Mouse (Mus musculus): ENCODE measurements at regions not wholly inside any gene's neighbourhood (a gene's known extent, or its start where the extent isn't known, plus 50 kb on each side); places are given as distances from the start of the nearest gene placed in this dataset.

DNA sequence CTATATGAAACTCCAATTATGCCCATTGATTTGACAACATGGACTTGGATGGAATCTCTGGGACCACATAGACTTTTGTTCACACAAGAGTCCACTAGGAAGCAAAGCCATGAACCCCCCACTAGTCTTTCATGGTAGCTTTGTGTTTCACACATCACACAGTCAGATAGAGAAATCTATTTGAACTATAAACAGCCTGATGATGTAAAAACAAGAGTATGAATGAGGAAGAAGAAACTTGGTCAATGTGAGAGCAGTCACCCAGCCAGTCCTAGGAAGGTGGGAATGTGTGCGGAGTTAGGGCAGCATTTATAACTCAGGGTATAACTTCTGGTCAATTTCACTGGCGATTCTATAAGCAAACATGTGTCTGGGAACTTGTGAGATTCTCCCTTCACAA, 404.2 kb upstream of the Intu start:
- 79% methylated on average over 2 of the region's 2 CpGs for WGBS
- no peak for DNase-seq (ENCODE audit: low read depth in 1 of 2, low spot score in 2 of 2)
- TF ChIP-seq CTCF (IDR thresholded peaks at IDR 0.05; ENCODE audit: extremely low read depth, insufficient read depth, insufficient read length, insufficient replicate concordance), result no peak
- no peak for TF ChIP-seq POLR2A (IDR thresholded peaks at IDR 0.05; ENCODE audit: low read depth, low read length)

DNA sequence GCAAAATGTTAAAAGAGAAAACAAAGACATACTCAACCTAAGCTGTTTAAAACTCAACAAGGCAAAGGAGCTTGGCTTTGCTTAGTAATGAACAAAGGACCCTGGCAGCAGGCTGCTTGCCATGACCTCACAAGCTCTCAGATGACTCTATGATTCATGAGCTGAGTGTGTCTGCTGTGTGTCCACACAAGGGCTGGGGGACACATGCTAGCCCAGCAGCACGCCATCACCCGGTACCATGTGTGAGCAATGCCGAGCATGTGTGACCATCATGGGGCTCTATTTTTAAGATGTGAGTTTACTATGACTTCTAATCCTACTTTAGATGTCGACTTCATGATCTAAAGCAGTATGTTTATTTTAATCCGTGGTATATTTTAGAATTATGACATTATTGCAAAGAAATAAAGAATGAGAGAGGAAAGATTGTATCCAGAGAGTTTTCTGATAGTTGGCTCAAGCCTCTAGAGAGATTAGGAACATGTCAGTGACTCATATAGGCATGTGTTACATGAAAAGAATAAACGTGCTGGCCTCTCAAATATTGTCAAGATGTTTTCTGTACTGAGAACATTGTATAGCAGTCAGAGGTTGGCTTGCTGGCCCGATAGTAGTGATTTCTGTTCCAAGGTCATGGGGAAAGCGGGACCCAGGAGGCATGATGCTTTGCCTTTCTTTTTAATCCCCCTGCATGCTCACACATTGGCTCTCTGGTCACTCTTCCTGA, 400.1 kb upstream of the Intu start:
- no peak for TF ChIP-seq CTCF (IDR thresholded peaks at IDR 0.05; ENCODE audit: extremely low read depth, insufficient read depth, insufficient read length, insufficient replicate concordance)
- TF ChIP-seq POLR2A (IDR thresholded peaks at IDR 0.05; ENCODE audit: low read depth, low read length), result no peak
- no peaks in the 10 kb centered on the region for H3K36me3 ChIP-seq (ENCODE audit: control insufficient read depth, insufficient read depth, low read length)
- WGBS, result 81% methylated on average over 8 of the region's 8 CpGs
- H3K27me3 ChIP-seq (ENCODE audit: control insufficient read depth, insufficient read depth, low read length), result no peaks in the 10 kb centered on the region
- no peak for DNase-seq (ENCODE audit: low read depth in 1 of 2, low spot score in 2 of 2)
- no peaks in the 10 kb centered on the region for H3K4me1 ChIP-seq (ENCODE audit: control insufficient read depth, insufficient read depth, insufficient read length)
- no peak overlapping the region for H3K4me3 ChIP-seq (ENCODE audit: extremely low read depth, insufficient read depth, insufficient read length)
- H3K27ac ChIP-seq (ENCODE audit: insufficient read depth, low read length), result no peak overlapping the region

More for the DNA sequence above, 404.2 kb upstream of the Intu start:
- no peak overlapping the region for H3K27ac ChIP-seq (ENCODE audit: insufficient read depth, low read length)
- H3K4me3 ChIP-seq (ENCODE audit: extremely low read depth, insufficient read depth, insufficient read length), result no peak overlapping the region
- no peaks in the 10 kb centered on the region for H3K36me3 ChIP-seq (ENCODE audit: control insufficient read depth, insufficient read depth, low read length)
- no peaks in the 10 kb centered on the region for H3K4me1 ChIP-seq (ENCODE audit: control insufficient read depth, insufficient read depth, insufficient read length)
- H3K27me3 ChIP-seq (ENCODE audit: control insufficient read depth, insufficient read depth, low read length), result no peaks in the 10 kb centered on the region

DNA sequence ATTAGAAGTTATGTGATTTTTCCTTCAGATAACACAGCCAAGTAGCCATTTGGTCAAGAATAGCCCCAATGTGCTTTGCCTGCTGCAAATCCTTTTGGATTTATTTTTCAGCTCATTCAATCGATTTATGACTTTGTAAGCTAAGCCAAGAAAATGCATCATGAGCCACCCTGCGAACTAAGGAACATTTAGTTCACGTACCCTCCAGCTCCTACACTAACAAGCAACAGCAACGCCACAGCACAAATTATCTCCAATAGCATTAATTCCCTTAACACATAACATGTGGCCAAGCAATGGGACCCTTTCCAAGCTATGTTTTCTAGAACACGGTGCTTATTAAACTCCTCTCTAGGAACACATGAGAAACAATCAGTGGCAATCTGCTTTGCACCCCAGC, 392.4 kb upstream of the Intu start:
- no peak overlapping the region for H3K4me3 ChIP-seq (ENCODE audit: extremely low read depth, insufficient read depth, insufficient read length)
- DNase-seq (ENCODE audit: low read depth in 1 of 2, low spot score in 2 of 2), result no peak
- 85% methylated on average over 5 of the region's 5 CpGs for WGBS
- no peaks in the 10 kb centered on the region for H3K36me3 ChIP-seq (ENCODE audit: control insufficient read depth, insufficient read depth, low read length)
- H3K27me3 ChIP-seq (ENCODE audit: control insufficient read depth, insufficient read depth, low read length), result no peaks in the 10 kb centered on the region
- no peaks in the 10 kb centered on the region for H3K4me1 ChIP-seq (ENCODE audit: control insufficient read depth, insufficient read depth, insufficient read length)
- no peak overlapping the region for H3K27ac ChIP-seq (ENCODE audit: insufficient read depth, low read length)
- no peak for TF ChIP-seq POLR2A (IDR thresholded peaks at IDR 0.05; ENCODE audit: low read depth, low read length)
- no peak for TF ChIP-seq CTCF (IDR thresholded peaks at IDR 0.05; ENCODE audit: extremely low read depth, insufficient read depth, insufficient read length, insufficient replicate concordance)

DNA sequence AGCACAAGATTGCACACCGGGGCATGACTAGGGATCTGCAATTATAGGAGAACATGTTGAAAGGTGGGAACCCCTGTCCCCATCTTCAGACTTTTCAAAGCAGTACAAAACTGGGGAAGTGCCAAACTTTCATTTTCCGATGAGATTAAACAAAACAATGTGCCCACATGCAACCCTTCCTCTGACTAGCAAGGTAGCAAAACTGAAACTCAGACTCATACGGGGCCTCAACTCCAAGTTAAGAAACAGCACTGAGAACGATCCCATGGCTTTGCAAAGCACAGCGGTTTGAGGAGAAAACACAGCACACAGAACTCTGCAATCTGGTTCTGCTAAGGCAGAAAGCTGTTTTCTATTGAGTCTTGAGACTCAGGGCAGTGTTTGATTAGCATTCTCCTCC, 388.9 kb upstream of the Intu start:
- Histone ChIP-seq H3K27ac (ENCODE audit: insufficient read depth, low read length) (no peak overlapping the region), H3K4me3 (ENCODE audit: extremely low read depth, insufficient read depth, insufficient read length) (no peak overlapping the region), H3K4me1 (ENCODE audit: control insufficient read depth, insufficient read depth, insufficient read length) (no peaks in the 10 kb centered on the region), H3K27me3 (ENCODE audit: control insufficient read depth, insufficient read depth, low read length) (no peaks in the 10 kb centered on the region), H3K36me3 (ENCODE audit: control insufficient read depth, insufficient read depth, low read length) (no peaks in the 10 kb centered on the region)
- no peak for DNase-seq (ENCODE audit: low read depth in 1 of 2, low spot score in 2 of 2)
- WGBS, result 78% methylated on average over 5 of the region's 5 CpGs
- TF ChIP-seq CTCF (IDR thresholded peaks at IDR 0.05; ENCODE audit: extremely low read depth, insufficient read depth, insufficient read length, insufficient replicate concordance) (no peak), POLR2A (IDR thresholded peaks at IDR 0.05; ENCODE audit: low read depth, low read length) (no peak)

DNA sequence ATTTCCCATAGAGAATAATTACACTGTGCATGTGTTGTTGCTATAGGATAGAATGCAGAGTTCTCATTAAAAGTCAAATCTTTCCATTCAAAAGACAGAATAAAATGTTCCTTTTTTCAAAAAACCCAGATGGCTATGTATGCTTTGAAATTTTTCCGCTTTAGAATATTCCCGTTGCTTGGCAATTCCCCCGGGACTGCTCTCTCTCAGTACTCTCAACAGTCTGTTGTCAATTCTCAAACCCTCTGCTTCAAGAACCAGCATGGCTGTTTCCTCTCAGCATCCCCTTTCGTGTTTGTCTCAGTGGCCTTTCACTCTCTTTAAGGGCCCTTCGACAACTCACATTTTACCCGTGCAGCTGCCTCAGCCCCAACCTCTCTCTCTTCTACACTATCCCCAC, 372.5 kb upstream of the Intu start:
- no peak for TF ChIP-seq CTCF (IDR thresholded peaks at IDR 0.05; ENCODE audit: extremely low read depth, insufficient read depth, insufficient read length, insufficient replicate concordance)
- TF ChIP-seq POLR2A (IDR thresholded peaks at IDR 0.05; ENCODE audit: low read depth, low read length), result no peak

DNA sequence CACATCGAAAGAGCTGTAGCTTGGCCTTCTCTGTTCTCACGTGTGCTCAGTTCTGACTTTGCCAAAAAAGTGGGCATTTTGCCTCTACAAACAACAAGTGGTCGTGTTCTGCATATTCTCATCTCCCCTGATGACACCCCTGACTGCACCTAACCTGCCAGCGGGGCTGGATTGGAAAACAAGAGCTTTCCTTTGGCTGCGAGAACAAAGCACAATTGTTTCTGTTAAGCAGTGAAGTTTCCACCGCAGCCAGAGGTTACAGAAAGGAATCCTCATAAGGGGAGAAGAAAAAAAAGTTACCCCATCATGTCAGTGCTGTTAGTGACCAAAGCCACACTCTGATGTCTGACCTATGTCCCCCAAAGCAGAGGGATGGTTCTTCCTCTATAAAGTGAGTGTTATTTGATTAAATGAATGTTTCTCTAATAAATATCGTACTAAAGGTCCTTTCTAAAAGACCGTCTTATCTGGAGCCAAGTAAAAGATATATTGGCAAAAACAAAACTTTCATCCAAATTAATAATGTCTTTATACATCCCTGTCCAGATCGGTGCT, 371.4 kb upstream of the Intu start:
- no peaks in the 10 kb centered on the region for H3K4me1 ChIP-seq (ENCODE audit: control insufficient read depth, insufficient read depth, insufficient read length)
- H3K36me3 ChIP-seq (ENCODE audit: control insufficient read depth, insufficient read depth, low read length), result no peaks in the 10 kb centered on the region
- no peak overlapping the region for H3K27ac ChIP-seq (ENCODE audit: insufficient read depth, low read length)
- WGBS, result 86% methylated on average over 9 of the region's 9 CpGs
- TF ChIP-seq POLR2A (IDR thresholded peaks at IDR 0.05; ENCODE audit: low read depth, low read length) (no peak), CTCF (IDR thresholded peaks at IDR 0.05; ENCODE audit: extremely low read depth, insufficient read depth, insufficient read length, insufficient replicate concordance) (no peak)
- no peak for DNase-seq (ENCODE audit: low read depth in 1 of 2, low spot score in 2 of 2)
- H3K27me3 ChIP-seq (ENCODE audit: control insufficient read depth, insufficient read depth, low read length), result no peaks in the 10 kb centered on the region
- no peak overlapping the region for H3K4me3 ChIP-seq (ENCODE audit: extremely low read depth, insufficient read depth, insufficient read length)

More for the DNA sequence above, 372.5 kb upstream of the Intu start:
- Histone ChIP-seq H3K27ac (ENCODE audit: insufficient read depth, low read length) (no peak overlapping the region), H3K4me3 (ENCODE audit: extremely low read depth, insufficient read depth, insufficient read length) (no peak overlapping the region), H3K4me1 (ENCODE audit: control insufficient read depth, insufficient read depth, insufficient read length) (no peaks in the 10 kb centered on the region), H3K36me3 (ENCODE audit: control insufficient read depth, insufficient read depth, low read length) (no peaks in the 10 kb centered on the region), H3K27me3 (ENCODE audit: control insufficient read depth, insufficient read depth, low read length) (no peaks in the 10 kb centered on the region)
- DNase-seq (ENCODE audit: low read depth in 1 of 2, low spot score in 2 of 2), result no peak
- WGBS, result 80% methylated on average over 6 of the region's 6 CpGs

DNA sequence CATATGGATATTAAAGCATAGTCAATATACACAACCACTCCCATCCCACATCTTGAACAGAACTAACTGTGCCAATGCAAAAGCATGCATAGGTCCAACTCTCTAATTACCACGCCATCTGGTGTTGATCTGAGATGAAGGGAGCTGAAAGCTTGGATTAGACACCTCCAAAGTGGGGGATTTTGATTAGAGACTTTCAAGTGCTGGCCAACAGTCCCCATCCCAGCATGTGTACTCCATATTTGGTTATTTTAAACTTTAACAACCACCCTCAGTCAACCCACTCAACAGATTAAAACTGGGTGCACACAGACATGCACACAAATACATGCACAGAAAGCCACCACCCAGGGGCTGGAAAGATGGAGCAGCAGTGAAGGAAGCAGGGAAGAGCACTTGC, 366.9 kb upstream of the Intu start:
- no peaks in the 10 kb centered on the region for H3K27me3 ChIP-seq (ENCODE audit: control insufficient read depth, insufficient read depth, low read length)
- TF ChIP-seq POLR2A (IDR thresholded peaks at IDR 0.05; ENCODE audit: low read depth, low read length), result no peak
- no peak for TF ChIP-seq CTCF (IDR thresholded peaks at IDR 0.05; ENCODE audit: extremely low read depth, insufficient read depth, insufficient read length, insufficient replicate concordance)
- no peak overlapping the region for H3K27ac ChIP-seq (ENCODE audit: insufficient read depth, low read length)
- H3K4me1 ChIP-seq (ENCODE audit: control insufficient read depth, insufficient read depth, insufficient read length), result no peaks in the 10 kb centered on the region
- H3K36me3 ChIP-seq (ENCODE audit: control insufficient read depth, insufficient read depth, low read length), result no peaks in the 10 kb centered on the region
- H3K4me3 ChIP-seq (ENCODE audit: extremely low read depth, insufficient read depth, insufficient read length), result no peak overlapping the region
- DNase-seq (ENCODE audit: low read depth in 1 of 2, low spot score in 2 of 2), result no peak
- 71% methylated on average over 1 of the region's 1 CpGs for WGBS

Data from spleen, adult 2 months (tissue).